Mouse (Mus musculus): ENCODE measurements around the gene Icam1. TPM values are rescaled to one million over a fixed set of nuclear protein-coding genes. Genes with fewer than 3 reads are reported as not detected.
"Not testable (repeated sequence)": the region's sequence is repeated elsewhere in the genome, so short reads cannot be mapped to it uniquely, and the experiment has no call there.

The Icam1 gene
- polyA plus RNA-seq, 1 experiment from 2014 or later, result 5.6 TPM

DNA sequence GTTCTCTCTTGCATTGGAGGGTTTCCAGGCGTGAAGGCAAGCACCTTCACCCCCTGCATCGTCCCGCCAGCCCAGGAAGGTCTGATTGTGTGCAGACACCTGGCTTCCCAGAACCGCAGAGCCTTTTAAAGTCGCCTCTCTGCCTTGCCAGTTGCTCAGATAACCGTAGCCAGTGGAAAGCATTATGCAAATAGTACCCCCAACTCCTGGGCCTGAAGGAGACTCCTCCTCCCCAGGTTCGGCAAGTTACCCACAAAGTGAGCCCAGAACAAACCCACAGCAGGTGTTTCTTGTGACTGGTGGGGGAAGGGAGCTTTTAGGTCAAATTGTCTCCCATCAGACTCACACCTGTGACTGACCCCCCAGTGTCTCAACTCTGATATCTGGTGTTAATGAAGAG lies 27.8 kb upstream of the Icam1 start:
- Histone ChIP-seq H3K9ac (ENCODE audit: low read length) (no peak overlapping the region), H3K36me3 (ENCODE audit: control insufficient read depth, insufficient read depth, low read length) (no peaks in the 10 kb centered on the region), H3K4me2 (ENCODE audit: low read depth) (no peak overlapping the region), H3K4me3 (ENCODE audit: low read depth, low read length) (no peak overlapping the region), H3K27me3 (ENCODE audit: control insufficient read depth, insufficient read depth, low read length) (0 out of 2 replicates have a peak, but pooled peaks cover 3% of the 10 kb centered on the region), H3K27ac (ENCODE audit: low read depth, low read length) (no peak overlapping the region), H3K4me1 (ENCODE audit: control insufficient read depth, insufficient read depth, low read length) (peaks cover 4% of the 10 kb centered on the region; the same call in 1 of the 2 replicates), H3K9me3 (ENCODE audit: control insufficient read depth, low read length) (no peaks in the 10 kb centered on the region)
- no peak for DNase-seq (ENCODE audit: low spot score)
- ATAC-seq (ENCODE audit: insufficient read depth, low FRiP score, low TSS enrichment), result no peak
- 23% methylated on average over 7 of the region's 7 CpGs for WGBS

- DNase-seq (ENCODE audit: low spot score) (no peak), ATAC-seq (ENCODE audit: insufficient read depth, low FRiP score, low TSS enrichment) (no peak)
- 4% methylated on average over 10 of the region's 10 CpGs for WGBS
- Histone ChIP-seq H3K9me3 (ENCODE audit: control insufficient read depth, low read length) (no peaks in the 10 kb centered on the region), H3K36me3 (ENCODE audit: control insufficient read depth, insufficient read depth, low read length) (no peaks in the 10 kb centered on the region), H3K4me3 (ENCODE audit: low read depth, low read length) (no peak overlapping the region), H3K27ac (ENCODE audit: low read depth, low read length) (no peak overlapping the region), H3K9ac (ENCODE audit: low read length) (peak overlapping the region; percentile 35; the same call in 1 of the 2 replicates), H3K4me2 (ENCODE audit: low read depth) (no peak overlapping the region), H3K27me3 (ENCODE audit: control insufficient read depth, insufficient read depth, low read length) (0 out of 2 replicates have a peak, but pooled peaks cover 3% of the 10 kb centered on the region), H3K4me1 (ENCODE audit: control insufficient read depth, insufficient read depth, low read length) (peaks cover 4% of the 10 kb centered on the region; the same call in 1 of the 2 replicates)
Measured at GRCm38 (mm10) chr9:20990861-20991260, 24.9 kb upstream of the Icam1 start.

GRCm38 (mm10) chr9:20991587-20991986 lies 24.2 kb upstream of the Icam1 start:
- no peak overlapping the region for H3K27ac ChIP-seq (ENCODE audit: low read depth, low read length)
- peaks cover 4% of the 10 kb centered on the region; the same call in 1 of the 2 replicates for H3K4me1 ChIP-seq (ENCODE audit: control insufficient read depth, insufficient read depth, low read length)
- no peak overlapping the region for H3K4me2 ChIP-seq (ENCODE audit: low read depth)
- WGBS, result 93% methylated on average over 4 of the region's 4 CpGs
- no peak for ATAC-seq (ENCODE audit: insufficient read depth, low FRiP score, low TSS enrichment)
- H3K36me3 ChIP-seq (ENCODE audit: control insufficient read depth, insufficient read depth, low read length), result no peaks in the 10 kb centered on the region
- no peak overlapping the region for H3K9ac ChIP-seq (ENCODE audit: low read length)
- DNase-seq (ENCODE audit: low spot score), result no peak
- 0 out of 2 replicates have a peak, but pooled peaks cover 3% of the 10 kb centered on the region for H3K27me3 ChIP-seq (ENCODE audit: control insufficient read depth, insufficient read depth, low read length)
- no peak overlapping the region for H3K4me3 ChIP-seq (ENCODE audit: low read depth, low read length)
- H3K9me3 ChIP-seq (ENCODE audit: control insufficient read depth, low read length), result no peaks in the 10 kb centered on the region

- ATAC-seq (ENCODE audit: insufficient read depth, low FRiP score, low TSS enrichment) (no peak), DNase-seq (ENCODE audit: low spot score) (no peak)
- Histone ChIP-seq H3K36me3 (ENCODE audit: control insufficient read depth, insufficient read depth, low read length) (no peaks in the 10 kb centered on the region), H3K4me2 (ENCODE audit: low read depth) (no peak overlapping the region), H3K4me3 (ENCODE audit: low read depth, low read length) (no peak overlapping the region), H3K9ac (ENCODE audit: low read length) (no peak overlapping the region), H3K4me1 (ENCODE audit: control insufficient read depth, insufficient read depth, low read length) (peaks cover 4% of the 10 kb centered on the region; the same call in 1 of the 2 replicates), H3K27me3 (ENCODE audit: control insufficient read depth, insufficient read depth, low read length) (no peaks in the 10 kb centered on the region), H3K27ac (ENCODE audit: low read depth, low read length) (no peak overlapping the region), H3K9me3 (ENCODE audit: control insufficient read depth, low read length) (no peaks in the 10 kb centered on the region)
- 54% methylated on average over 5 of the region's 5 CpGs for WGBS
Measured at GRCm38 (mm10) chr9:20993165-20993898, 22.5 kb upstream of the Icam1 start.

GRCm38 (mm10) chr9:20995069-20995468 lies 20.7 kb upstream of the Icam1 start:
- no peak overlapping the region for H3K9ac ChIP-seq (ENCODE audit: low read length)
- H3K4me1 ChIP-seq (ENCODE audit: control insufficient read depth, insufficient read depth, low read length), result peaks cover 4% of the 10 kb centered on the region; the same call in 1 of the 2 replicates
- H3K9me3 ChIP-seq (ENCODE audit: control insufficient read depth, low read length), result no peaks in the 10 kb centered on the region
- H3K36me3 ChIP-seq (ENCODE audit: control insufficient read depth, insufficient read depth, low read length), result no peaks in the 10 kb centered on the region
- H3K27ac ChIP-seq (ENCODE audit: low read depth, low read length), result no peak overlapping the region
- ATAC-seq (ENCODE audit: insufficient read depth, low FRiP score, low TSS enrichment) (no peak), DNase-seq (ENCODE audit: low spot score) (no peak)
- WGBS, result 78% methylated on average over 3 of the region's 3 CpGs
- H3K4me2 ChIP-seq (ENCODE audit: low read depth), result no peak overlapping the region
- H3K27me3 ChIP-seq (ENCODE audit: control insufficient read depth, insufficient read depth, low read length), result no peaks in the 10 kb centered on the region
- no peak overlapping the region for H3K4me3 ChIP-seq (ENCODE audit: low read depth, low read length)

DNA sequence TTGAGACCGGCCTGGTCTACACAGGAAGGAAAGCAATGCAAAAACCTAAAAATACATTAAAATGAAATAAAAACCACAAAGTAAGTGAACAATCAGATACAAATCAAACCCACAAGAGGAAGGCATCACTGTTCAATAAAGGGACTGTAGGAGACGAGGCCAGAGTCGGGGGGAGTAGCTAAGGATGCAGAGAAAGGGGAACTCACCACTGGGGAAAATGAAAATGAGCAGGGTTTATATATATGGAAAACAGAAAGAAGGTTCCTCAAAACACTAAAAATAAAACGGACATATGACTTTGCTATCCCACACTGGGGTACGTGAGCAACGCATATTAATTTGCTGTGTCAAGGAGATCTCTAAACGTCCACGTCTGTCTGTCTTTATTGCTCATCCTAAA lies 18.7 kb upstream of the Icam1 start:
- no peak for ATAC-seq (ENCODE audit: insufficient read depth, low FRiP score, low TSS enrichment)
- no peaks in the 10 kb centered on the region for H3K4me1 ChIP-seq (ENCODE audit: control insufficient read depth, insufficient read depth, low read length)

DNA sequence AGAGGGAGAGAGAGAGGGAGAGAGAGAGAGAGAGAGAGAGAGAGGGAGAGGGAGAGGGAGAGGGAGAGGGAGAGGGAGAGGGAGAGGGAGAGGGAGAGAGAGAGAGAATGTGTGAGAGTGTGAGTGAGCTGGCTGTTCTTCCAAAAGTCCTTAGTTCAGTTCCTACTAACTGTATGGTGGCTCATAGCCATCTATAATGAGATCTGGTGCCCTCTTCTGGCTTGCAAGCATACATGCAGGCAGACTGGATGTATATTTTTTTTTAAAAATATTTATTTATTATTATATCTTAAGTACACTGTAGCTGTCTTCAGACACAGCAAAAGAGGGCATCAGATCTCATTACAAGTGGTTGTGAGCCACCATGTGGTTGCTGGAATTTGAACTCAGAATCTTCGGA lies 17.4 kb upstream of the Icam1 start:
- H3K4me1 ChIP-seq (ENCODE audit: control insufficient read depth, insufficient read depth, low read length); H3K4me2 ChIP-seq (ENCODE audit: low read depth); DNase-seq (ENCODE audit: low spot score); H3K27me3 ChIP-seq (ENCODE audit: control insufficient read depth, insufficient read depth, low read length); ATAC-seq (ENCODE audit: insufficient read depth, low FRiP score, low TSS enrichment); H3K9ac ChIP-seq (ENCODE audit: low read length); H3K36me3 ChIP-seq (ENCODE audit: control insufficient read depth, insufficient read depth, low read length); H3K4me3 ChIP-seq (ENCODE audit: low read depth, low read length); H3K27ac ChIP-seq (ENCODE audit: low read depth, low read length); H3K9me3 ChIP-seq (ENCODE audit: control insufficient read depth, low read length): not testable (repeated sequence)
- WGBS, result 79% methylated on average over 1 of the region's 1 CpGs

More for the DNA sequence above, 18.7 kb upstream of the Icam1 start:
- no peak overlapping the region for H3K4me2 ChIP-seq (ENCODE audit: low read depth)
- H3K27ac ChIP-seq (ENCODE audit: low read depth, low read length), result no peak overlapping the region
- WGBS, result 86% methylated on average over 8 of the region's 8 CpGs
- H3K27me3 ChIP-seq (ENCODE audit: control insufficient read depth, insufficient read depth, low read length), result no peaks in the 10 kb centered on the region
- no peaks in the 10 kb centered on the region for H3K36me3 ChIP-seq (ENCODE audit: control insufficient read depth, insufficient read depth, low read length)
- no peaks in the 10 kb centered on the region for H3K9me3 ChIP-seq (ENCODE audit: control insufficient read depth, low read length)
- no peak overlapping the region for H3K9ac ChIP-seq (ENCODE audit: low read length)
- no peak for DNase-seq (ENCODE audit: low spot score)
- no peak overlapping the region for H3K4me3 ChIP-seq (ENCODE audit: low read depth, low read length)

DNA sequence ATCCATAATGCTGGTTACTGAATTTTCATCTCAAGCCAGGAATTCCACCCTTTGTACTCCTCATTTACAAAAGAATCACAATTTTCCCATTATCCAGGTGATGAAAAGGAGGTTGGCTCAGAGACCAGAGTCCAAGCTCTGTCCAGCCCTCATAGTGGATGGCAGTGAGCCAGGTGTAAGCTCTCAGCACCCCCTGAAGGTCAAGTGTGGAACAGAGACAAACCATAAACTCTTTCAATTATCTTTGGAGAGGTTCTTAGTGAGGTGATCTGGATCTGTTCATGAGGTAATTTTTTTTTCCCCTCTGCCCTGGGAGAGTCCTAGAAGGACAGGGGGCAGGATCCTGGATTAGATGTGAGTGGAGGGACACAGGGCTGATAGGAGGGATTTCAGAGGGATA lies 15.0 kb upstream of the Icam1 start:
- Histone ChIP-seq H3K9ac (ENCODE audit: low read length) (no peak overlapping the region), H3K4me1 (ENCODE audit: control insufficient read depth, insufficient read depth, low read length) (no peaks in the 10 kb centered on the region), H3K4me2 (ENCODE audit: low read depth) (no peak overlapping the region), H3K36me3 (ENCODE audit: control insufficient read depth, insufficient read depth, low read length) (no peaks in the 10 kb centered on the region), H3K27ac (ENCODE audit: low read depth, low read length) (no peak overlapping the region), H3K9me3 (ENCODE audit: control insufficient read depth, low read length) (no peaks in the 10 kb centered on the region), H3K4me3 (ENCODE audit: low read depth, low read length) (no peak overlapping the region), H3K27me3 (ENCODE audit: control insufficient read depth, insufficient read depth, low read length) (no peaks in the 10 kb centered on the region)
- DNase-seq (ENCODE audit: low spot score) (no peak), ATAC-seq (ENCODE audit: insufficient read depth, low FRiP score, low TSS enrichment) (no peak)

DNA sequence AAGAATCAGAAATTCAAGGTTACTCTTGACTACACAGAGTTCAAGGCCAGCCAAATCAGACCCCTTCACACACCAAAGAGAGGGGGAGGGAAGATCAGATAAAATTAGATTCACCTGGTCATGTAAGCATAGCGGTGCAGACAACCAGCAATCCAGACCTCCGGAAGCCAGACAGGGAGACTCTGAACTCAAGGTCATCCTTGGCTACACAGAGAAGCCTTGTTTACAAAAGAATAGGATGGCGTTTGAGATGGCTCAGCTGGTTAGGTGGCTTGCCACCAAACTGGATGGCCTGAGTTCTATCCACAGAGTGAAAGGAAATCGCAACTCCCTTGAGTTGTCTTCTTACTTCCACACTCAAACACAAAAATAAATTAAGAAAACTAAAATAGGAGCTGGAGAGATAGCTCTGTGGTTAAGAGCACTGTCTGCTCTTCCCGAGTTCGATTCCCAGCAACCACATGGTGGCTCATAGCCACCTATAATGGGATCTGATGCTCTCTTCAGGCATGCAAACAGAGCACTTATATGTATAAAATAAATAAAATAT lies 14.1 kb upstream of the Icam1 start:
- Histone ChIP-seq H3K27ac (ENCODE audit: low read depth, low read length) (no peak overlapping the region), H3K27me3 (ENCODE audit: control insufficient read depth, insufficient read depth, low read length) (no peaks in the 10 kb centered on the region), H3K9ac (ENCODE audit: low read length) (no peak overlapping the region), H3K36me3 (ENCODE audit: control insufficient read depth, insufficient read depth, low read length) (peaks cover 1% of the 10 kb centered on the region; the same call in 1 of the 2 replicates), H3K4me2 (ENCODE audit: low read depth) (no peak overlapping the region), H3K4me3 (ENCODE audit: low read depth, low read length) (no peak overlapping the region), H3K9me3 (ENCODE audit: control insufficient read depth, low read length) (no peaks in the 10 kb centered on the region), H3K4me1 (ENCODE audit: control insufficient read depth, insufficient read depth, low read length) (no peaks in the 10 kb centered on the region)
- ATAC-seq (ENCODE audit: insufficient read depth, low FRiP score, low TSS enrichment) (no peak), DNase-seq (ENCODE audit: low spot score) (no peak)
- WGBS, result 77% methylated on average over 6 of the region's 6 CpGs
